Mouse (Mus musculus): ENCODE measurements around the gene Zbtb32. TPM values are rescaled to one million over a fixed set of nuclear protein-coding genes. Genes with fewer than 3 reads are reported as not detected.

The Zbtb32 gene
- polyA plus RNA-seq, 1 experiment from 2014 or later: 0.14 TPM

DNA sequence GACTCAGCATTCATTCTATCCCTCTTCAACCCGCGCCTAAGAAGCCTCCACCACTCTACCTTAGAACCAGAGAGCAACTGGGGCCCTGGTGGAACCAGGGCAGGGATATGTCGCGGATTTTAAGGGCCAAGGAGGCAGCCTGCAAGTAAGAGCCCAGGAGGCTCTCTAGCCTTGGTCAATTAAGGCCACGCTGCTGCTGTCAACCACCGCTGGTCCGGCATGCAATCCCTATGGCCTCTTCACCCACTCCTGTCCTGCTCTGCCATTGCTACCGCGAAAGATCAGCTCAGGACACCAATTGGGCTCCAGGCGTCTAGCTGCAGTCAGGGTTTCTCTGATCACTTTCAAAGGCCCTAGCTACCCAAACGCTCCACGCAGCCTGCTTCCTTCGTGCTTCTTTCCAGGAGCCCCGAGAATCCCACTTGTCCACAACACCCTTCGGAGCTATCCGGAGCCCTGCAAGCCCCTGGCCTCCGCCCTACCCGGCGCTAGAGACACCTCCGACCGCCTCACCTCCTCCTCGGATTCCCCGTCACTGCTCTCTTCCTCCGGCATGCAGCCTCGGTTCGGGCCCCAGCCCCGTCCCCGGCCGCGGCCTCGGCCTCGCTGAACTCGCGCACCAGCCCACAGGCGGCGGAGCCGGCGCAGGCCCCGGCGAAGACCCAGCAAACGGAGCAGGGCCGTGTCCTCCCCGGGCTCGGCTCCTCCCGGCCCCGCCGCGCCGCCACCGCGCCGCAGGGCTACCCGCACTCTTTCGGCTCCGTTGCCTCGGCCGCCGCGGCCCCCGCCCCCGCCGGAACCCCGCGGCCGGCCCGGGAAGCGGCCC is 10.7 kb downstream of the Zbtb32 start:
- WGBS (ENCODE audit: insufficient replicate concordance): 1% methylated on average over 47 of the region's 67 CpGs

GRCm38 (mm10) chr7:30586455-30587020 is 12.2 kb downstream of the Zbtb32 start:
- H3K4me1 ChIP-seq (ENCODE audit: control insufficient read depth, insufficient read depth, low read length): peaks cover 10% of the 10 kb centered on the region
- peak overlapping the region; percentile 95 for H3K4me2 ChIP-seq
- H3K27me3 ChIP-seq (ENCODE audit: control insufficient read depth, insufficient read depth, low read length): no peaks in the 10 kb centered on the region
- no peak overlapping the region for H3K9ac ChIP-seq (ENCODE audit: low read depth, low read length)
- no peak overlapping the region for H3K27ac ChIP-seq (ENCODE audit: low read depth, low read length)
- no peak for ATAC-seq (replicated peaks; ENCODE audit: insufficient number of reproducible peaks, low FRiP score, low TSS enrichment)
- H3K36me3 ChIP-seq (ENCODE audit: control insufficient read depth, insufficient read depth, low read length): peaks cover 33% of the 10 kb centered on the region
- WGBS (ENCODE audit: insufficient replicate concordance): 90% methylated on average over 28 of the region's 28 CpGs
- H3K4me3 ChIP-seq (ENCODE audit: low read depth, low read length): no peak overlapping the region
- H3K9me3 ChIP-seq (replicated peaks; ENCODE audit: control insufficient read depth, low read length): no peaks in the 10 kb centered on the region

More for the DNA sequence above, 10.7 kb downstream of the Zbtb32 start:
- Histone ChIP-seq H3K27ac (ENCODE audit: low read depth, low read length) (peak overlapping the region; percentile 94), H3K4me2 (peak overlapping the region; percentile 95), H3K9me3 (replicated peaks; ENCODE audit: control insufficient read depth, low read length) (no peaks in the 10 kb centered on the region), H3K36me3 (ENCODE audit: control insufficient read depth, insufficient read depth, low read length) (peaks cover 23% of the 10 kb centered on the region), H3K4me1 (ENCODE audit: control insufficient read depth, insufficient read depth, low read length) (peaks cover 10% of the 10 kb centered on the region), H3K27me3 (ENCODE audit: control insufficient read depth, insufficient read depth, low read length) (0 out of 2 replicates have a peak, but pooled peaks cover 4% of the 10 kb centered on the region), H3K4me3 (ENCODE audit: low read depth, low read length) (peak overlapping the region; percentile 80), H3K9ac (ENCODE audit: low read depth, low read length) (peak overlapping the region; percentile 90)
- peak; percentile 11 for ATAC-seq (replicated peaks; ENCODE audit: insufficient number of reproducible peaks, low FRiP score, low TSS enrichment)

- H3K27ac ChIP-seq (ENCODE audit: low read depth, low read length): no peak overlapping the region
- H3K4me2 ChIP-seq: no peak overlapping the region
- H3K27me3 ChIP-seq (ENCODE audit: control insufficient read depth, insufficient read depth, low read length): no peaks in the 10 kb centered on the region
- ATAC-seq (replicated peaks; ENCODE audit: insufficient number of reproducible peaks, low FRiP score, low TSS enrichment): no peak
- H3K9me3 ChIP-seq (replicated peaks; ENCODE audit: control insufficient read depth, low read length): no peaks in the 10 kb centered on the region
- peaks cover 41% of the 10 kb centered on the region for H3K36me3 ChIP-seq (ENCODE audit: control insufficient read depth, insufficient read depth, low read length)
- H3K9ac ChIP-seq (ENCODE audit: low read depth, low read length): no peak overlapping the region
- 92% methylated on average over 7 of the region's 7 CpGs for WGBS (ENCODE audit: insufficient replicate concordance)
- peaks cover 10% of the 10 kb centered on the region for H3K4me1 ChIP-seq (ENCODE audit: control insufficient read depth, insufficient read depth, low read length)
- H3K4me3 ChIP-seq (ENCODE audit: low read depth, low read length): no peak overlapping the region
Measured at GRCm38 (mm10) chr7:30585170-30585569, 13.5 kb downstream of the Zbtb32 start.

DNA sequence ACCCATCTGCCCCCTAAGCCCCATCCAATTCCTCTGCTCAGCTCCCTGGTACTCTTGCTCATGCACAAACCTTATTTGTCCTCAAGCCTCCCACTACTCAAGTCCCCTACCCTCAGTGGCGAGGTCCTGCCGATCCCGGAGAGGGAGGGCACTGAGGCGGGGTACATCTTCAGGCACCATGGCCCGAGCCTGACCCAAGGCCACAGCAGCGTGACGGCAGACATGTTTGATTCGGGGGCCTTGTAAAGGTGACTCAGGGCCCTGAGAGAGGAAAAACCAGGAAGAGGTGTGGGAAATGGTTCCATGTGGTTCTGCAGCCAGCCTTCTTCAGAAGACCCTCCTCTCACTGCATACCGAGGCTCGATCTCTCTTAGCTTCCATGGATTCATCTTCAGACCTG is 14.4 kb downstream of the Zbtb32 start:
- Histone ChIP-seq H3K4me3 (ENCODE audit: low read depth, low read length) (no peak overlapping the region), H3K4me2 (no peak overlapping the region), H3K9me3 (replicated peaks; ENCODE audit: control insufficient read depth, low read length) (no peaks in the 10 kb centered on the region), H3K4me1 (ENCODE audit: control insufficient read depth, insufficient read depth, low read length) (peaks cover 7% of the 10 kb centered on the region), H3K9ac (ENCODE audit: low read depth, low read length) (no peak overlapping the region), H3K36me3 (ENCODE audit: control insufficient read depth, insufficient read depth, low read length) (peaks cover 49% of the 10 kb centered on the region), H3K27me3 (ENCODE audit: control insufficient read depth, insufficient read depth, low read length) (no peaks in the 10 kb centered on the region), H3K27ac (ENCODE audit: low read depth, low read length) (no peak overlapping the region)
- ATAC-seq (replicated peaks; ENCODE audit: insufficient number of reproducible peaks, low FRiP score, low TSS enrichment): no peak
- 93% methylated on average over 10 of the region's 10 CpGs for WGBS (ENCODE audit: insufficient replicate concordance)

GRCm38 (mm10) chr7:30581547-30581946 is 17.2 kb downstream of the Zbtb32 start:
- H3K4me1 ChIP-seq (ENCODE audit: control insufficient read depth, insufficient read depth, low read length): no peaks in the 10 kb centered on the region
- no peak overlapping the region for H3K27ac ChIP-seq (ENCODE audit: low read depth, low read length)
- H3K27me3 ChIP-seq (ENCODE audit: control insufficient read depth, insufficient read depth, low read length): no peaks in the 10 kb centered on the region
- no peak overlapping the region for H3K4me3 ChIP-seq (ENCODE audit: low read depth, low read length)
- H3K9me3 ChIP-seq (replicated peaks; ENCODE audit: control insufficient read depth, low read length): no peaks in the 10 kb centered on the region
- H3K9ac ChIP-seq (ENCODE audit: low read depth, low read length): no peak overlapping the region
- H3K36me3 ChIP-seq (ENCODE audit: control insufficient read depth, insufficient read depth, low read length): peaks cover 74% of the 10 kb centered on the region
- WGBS (ENCODE audit: insufficient replicate concordance): 95% methylated on average over 16 of the region's 16 CpGs
- no peak overlapping the region for H3K4me2 ChIP-seq
- ATAC-seq (replicated peaks; ENCODE audit: insufficient number of reproducible peaks, low FRiP score, low TSS enrichment): no peak

DNA sequence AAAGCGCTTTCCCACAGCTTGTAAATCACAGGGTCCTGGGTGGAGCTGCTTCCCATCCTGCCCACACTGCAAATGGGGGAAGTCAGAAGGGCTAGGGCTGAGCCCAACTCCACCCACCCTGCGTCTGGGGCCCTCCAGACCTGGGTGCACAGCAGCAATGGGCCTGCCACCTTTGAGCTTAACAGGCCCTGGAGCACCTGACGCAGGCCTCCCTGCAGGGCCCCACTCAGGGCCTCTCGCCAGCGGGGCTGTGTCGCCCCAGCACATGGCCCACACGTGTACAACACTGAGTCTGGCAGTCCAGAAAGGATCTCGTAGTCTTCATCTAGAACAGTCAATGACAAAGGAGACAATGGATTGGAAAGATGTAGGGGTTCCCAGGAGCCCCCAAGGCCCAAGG is 18.8 kb downstream of the Zbtb32 start:
- H3K4me1 ChIP-seq (ENCODE audit: control insufficient read depth, insufficient read depth, low read length): no peaks in the 10 kb centered on the region
- no peak overlapping the region for H3K27ac ChIP-seq (ENCODE audit: low read depth, low read length)
- no peak overlapping the region for H3K4me3 ChIP-seq (ENCODE audit: low read depth, low read length)
- H3K9ac ChIP-seq (ENCODE audit: low read depth, low read length): no peak overlapping the region
- H3K4me2 ChIP-seq: no peak overlapping the region
- 96% methylated on average over 8 of the region's 8 CpGs for WGBS (ENCODE audit: insufficient replicate concordance)
- no peaks in the 10 kb centered on the region for H3K9me3 ChIP-seq (replicated peaks; ENCODE audit: control insufficient read depth, low read length)
- 0 out of 2 replicates have a peak, but pooled peaks have one; percentile 4 for ATAC-seq (replicated peaks; ENCODE audit: insufficient number of reproducible peaks, low FRiP score, low TSS enrichment)
- H3K36me3 ChIP-seq (ENCODE audit: control insufficient read depth, insufficient read depth, low read length): peaks cover 77% of the 10 kb centered on the region
- no peaks in the 10 kb centered on the region for H3K27me3 ChIP-seq (ENCODE audit: control insufficient read depth, insufficient read depth, low read length)

GRCm38 (mm10) chr7:30572969-30573368 is 25.7 kb downstream of the Zbtb32 start:
- H3K4me1 ChIP-seq (ENCODE audit: control insufficient read depth, insufficient read depth, low read length): no peaks in the 10 kb centered on the region
- no peak overlapping the region for H3K4me2 ChIP-seq
- H3K36me3 ChIP-seq (ENCODE audit: control insufficient read depth, insufficient read depth, low read length): peaks cover 78% of the 10 kb centered on the region
- ATAC-seq (replicated peaks; ENCODE audit: insufficient number of reproducible peaks, low FRiP score, low TSS enrichment): no peak
- H3K27ac ChIP-seq (ENCODE audit: low read depth, low read length): no peak overlapping the region
- H3K9me3 ChIP-seq (replicated peaks; ENCODE audit: control insufficient read depth, low read length): no peaks in the 10 kb centered on the region
- H3K4me3 ChIP-seq (ENCODE audit: low read depth, low read length): no peak overlapping the region
- WGBS (ENCODE audit: insufficient replicate concordance): 68% methylated on average over 2 of the region's 2 CpGs
- H3K9ac ChIP-seq (ENCODE audit: low read depth, low read length): no peak overlapping the region
- H3K27me3 ChIP-seq (ENCODE audit: control insufficient read depth, insufficient read depth, low read length): no peaks in the 10 kb centered on the region

DNA sequence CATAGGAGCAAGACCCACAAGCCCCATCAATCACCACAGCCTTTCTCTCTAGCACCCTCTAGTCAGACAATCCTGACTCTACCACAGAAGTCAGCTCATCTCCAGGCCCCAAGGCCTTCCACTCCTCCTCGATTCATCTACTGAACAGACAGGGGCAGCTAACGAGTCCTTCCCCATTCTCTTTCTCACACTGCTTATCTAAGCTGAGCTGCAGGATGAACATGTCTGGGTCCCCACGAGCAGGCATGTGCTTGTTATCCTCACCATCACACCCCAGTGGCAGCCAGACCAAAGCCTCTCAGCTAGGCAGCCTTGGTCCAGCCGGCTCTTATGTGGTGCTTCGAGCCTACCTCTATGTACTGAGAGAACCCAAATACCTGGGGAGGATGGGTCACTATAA is 26.3 kb downstream of the Zbtb32 start:
- no peak overlapping the region for H3K4me3 ChIP-seq (ENCODE audit: low read depth, low read length)
- peaks cover 72% of the 10 kb centered on the region for H3K36me3 ChIP-seq (ENCODE audit: control insufficient read depth, insufficient read depth, low read length)
- 90% methylated on average over 5 of the region's 5 CpGs for WGBS (ENCODE audit: insufficient replicate concordance)
- no peak overlapping the region for H3K9ac ChIP-seq (ENCODE audit: low read depth, low read length)
- no peaks in the 10 kb centered on the region for H3K9me3 ChIP-seq (replicated peaks; ENCODE audit: control insufficient read depth, low read length)
- no peak overlapping the region for H3K27ac ChIP-seq (ENCODE audit: low read depth, low read length)
- no peaks in the 10 kb centered on the region for H3K4me1 ChIP-seq (ENCODE audit: control insufficient read depth, insufficient read depth, low read length)
- no peak for ATAC-seq (replicated peaks; ENCODE audit: insufficient number of reproducible peaks, low FRiP score, low TSS enrichment)
- no peak overlapping the region for H3K4me2 ChIP-seq
- H3K27me3 ChIP-seq (ENCODE audit: control insufficient read depth, insufficient read depth, low read length): no peaks in the 10 kb centered on the region

Data from heart, embryonic 11.5 days (tissue).